Mouse (Mus musculus): ENCODE results near the gene Cul3.

GRCm38 (mm10) chr1:80371189-80371889 is 31.1 kb upstream of the Cul3 start:
- TF ChIP-seq GATA1 (IDR thresholded peaks at IDR 0.05; ENCODE audit: low read length) (no peak), TAL1 (IDR thresholded peaks at IDR 0.05; ENCODE audit: low read length) (no peak)
